Mouse (Mus musculus) c-Kit-negative CD71-positive TER-119-positive erythroid progenitor cells, embryonic 14.5 days (primary cell): ENCODE measurements at regions not wholly inside any gene's neighbourhood (a gene's known extent, or its start where the extent isn't known, plus 50 kb on each side); places are given as distances from the start of the nearest gene placed in this dataset.
A peak's percentile ranks its signal among the peaks of the same experiment; 100 is the strongest.

Experiments
- DNase-seq: peaks from one replicate; pipeline ENCODE4 v3.0.0-alpha.2; 2013; ENCODE audit warnings: low read depth, low spot score

- DNase-seq = no peak
Measured at GRCm38 (mm10) chr4:131415453-131415852, 422.6 kb downstream of the Ptpru start.

GRCm38 (mm10) chr4:131416209-131416608 is 421.9 kb downstream of the Ptpru start:
- DNase-seq = no peak

GRCm38 (mm10) chr4:131417159-131417748 is 420.8 kb downstream of the Ptpru start:
- no peak for DNase-seq

- no peak for DNase-seq
Measured at GRCm38 (mm10) chr4:131425311-131425710, 412.8 kb downstream of the Ptpru start.

GRCm38 (mm10) chr4:131427871-131428270 is 410.2 kb downstream of the Ptpru start:
- no peak for DNase-seq

GRCm38 (mm10) chr4:131429356-131429755 is 408.7 kb downstream of the Ptpru start:
- no peak for DNase-seq

GRCm38 (mm10) chr4:131430420-131430819 is 407.7 kb downstream of the Ptpru start:
- no peak for DNase-seq

- no peak for DNase-seq
Measured at GRCm38 (mm10) chr4:131431188-131431587, 406.9 kb downstream of the Ptpru start.

- no peak for DNase-seq
Measured at GRCm38 (mm10) chr4:131432591-131433177, 405.4 kb downstream of the Ptpru start.

- DNase-seq = no peak
Measured at GRCm38 (mm10) chr4:131435222-131435621, 402.9 kb downstream of the Ptpru start.

- DNase-seq = no peak
Measured at GRCm38 (mm10) chr4:131438403-131438802, 399.7 kb downstream of the Ptpru start.

- DNase-seq = no peak
Measured at GRCm38 (mm10) chr4:131438883-131439282, 399.2 kb downstream of the Ptpru start.

- no peak for DNase-seq
Measured at GRCm38 (mm10) chr4:131440845-131441244, 397.2 kb downstream of the Ptpru start.

- no peak for DNase-seq
Measured at GRCm38 (mm10) chr4:131443518-131443917, 394.6 kb downstream of the Ptpru start.

GRCm38 (mm10) chr4:131450296-131450695 is 387.8 kb downstream of the Ptpru start:
- DNase-seq = peak; percentile 4

GRCm38 (mm10) chr4:131457551-131457950 is 380.5 kb downstream of the Ptpru start:
- no peak for DNase-seq

- DNase-seq = no peak
Measured at GRCm38 (mm10) chr4:131459746-131460145, 378.3 kb downstream of the Ptpru start.

GRCm38 (mm10) chr4:131461312-131461711 is 376.8 kb downstream of the Ptpru start:
- DNase-seq = no peak

- no peak for DNase-seq
Measured at GRCm38 (mm10) chr4:131461728-131462127, 376.4 kb downstream of the Ptpru start.

GRCm38 (mm10) chr4:131475023-131475422 is 363.1 kb downstream of the Ptpru start:
- DNase-seq = no peak

- no peak for DNase-seq
Measured at GRCm38 (mm10) chr4:131478923-131479322, 359.2 kb downstream of the Ptpru start.

GRCm38 (mm10) chr4:131483958-131484605 is 354.0 kb downstream of the Ptpru start:
- no peak for DNase-seq

GRCm38 (mm10) chr4:131484607-131485111 is 353.4 kb downstream of the Ptpru start:
- no peak for DNase-seq
